Mouse (Mus musculus): Measurements from ENCODE around the gene Ccnb1ip1.

DNA sequence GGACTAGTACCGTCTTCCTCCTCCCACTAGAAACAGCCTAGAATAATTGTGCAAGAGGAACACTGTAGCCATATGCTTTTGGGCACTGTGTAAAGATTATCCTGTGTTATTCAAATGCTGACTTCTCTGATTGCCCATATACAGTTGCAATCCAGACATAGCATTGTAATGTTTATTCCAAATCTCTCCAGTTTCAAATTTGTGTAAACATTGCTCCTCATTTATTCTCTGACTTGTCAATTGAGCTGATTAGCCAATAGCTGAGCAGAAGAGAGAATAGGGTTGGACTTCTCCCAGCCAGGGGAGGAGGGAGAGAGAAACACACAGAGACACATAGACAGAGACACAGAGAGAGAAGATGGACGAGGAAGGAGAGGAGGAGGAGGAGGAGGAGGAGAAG lies 26.9 kb upstream of the Ccnb1ip1 start:
- TF ChIP-seq CTCF (IDR thresholded peaks at IDR 0.05; ENCODE audit: low read depth) = no peak
- TF ChIP-seq EP300 (IDR thresholded peaks at IDR 0.05; ENCODE audit: low read depth) = no peak
